Mouse (Mus musculus): ENCODE measurements at regions not wholly inside any gene's neighbourhood (a gene's known extent, or its start where the extent isn't known, plus 50 kb on each side); places are given as distances from the start of the nearest gene placed in this dataset.
"Not testable (repeated sequence)": the region's sequence is repeated elsewhere in the genome, so short reads cannot be mapped to it uniquely, and the experiment has no call there.

DNA sequence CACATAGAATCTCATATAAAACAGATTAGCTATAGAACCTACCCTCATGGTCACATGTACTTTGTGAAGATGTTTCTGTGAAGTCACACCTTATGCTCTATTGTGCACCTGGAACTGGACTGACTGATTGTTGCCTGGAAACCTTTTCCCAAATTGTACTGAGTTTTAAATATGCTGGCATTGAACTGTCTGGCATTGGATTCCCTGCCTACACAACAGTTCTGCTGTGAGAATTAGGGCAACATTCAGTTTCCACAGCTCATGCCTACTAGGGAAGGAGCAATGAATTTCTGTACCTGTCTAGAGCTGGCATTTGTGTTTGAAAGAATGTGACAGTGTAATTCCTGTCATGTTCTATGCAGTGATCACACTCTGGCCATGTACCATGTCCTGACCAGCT is 60.4 kb upstream of the Poc5 start:
- DNase-seq (ENCODE audit: inconsistent age in 2 of 2, low spot score in 1 of 2) = no peak

DNA sequence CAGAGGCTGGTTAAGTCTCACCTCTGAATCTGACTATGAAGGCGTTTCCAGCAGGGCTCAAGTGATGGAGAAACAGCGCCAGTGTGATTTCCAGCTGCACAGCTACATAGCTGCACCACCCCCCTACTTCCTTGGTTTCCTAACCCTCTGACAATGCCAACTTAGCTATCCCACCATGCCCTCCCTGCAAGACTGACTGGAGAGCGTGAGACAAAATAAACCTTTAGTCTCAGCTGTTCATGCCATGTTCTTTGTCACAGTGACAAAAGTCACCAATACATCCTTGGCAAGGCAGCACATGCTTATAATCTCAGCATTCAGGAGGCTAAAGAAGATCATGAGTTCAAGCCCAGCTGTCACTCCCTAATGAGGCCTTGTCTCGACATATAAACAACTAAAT is 63.5 kb upstream of the Poc5 start:
- DNase-seq (ENCODE audit: inconsistent age in 2 of 2, low spot score in 1 of 2) = no peak

DNA sequence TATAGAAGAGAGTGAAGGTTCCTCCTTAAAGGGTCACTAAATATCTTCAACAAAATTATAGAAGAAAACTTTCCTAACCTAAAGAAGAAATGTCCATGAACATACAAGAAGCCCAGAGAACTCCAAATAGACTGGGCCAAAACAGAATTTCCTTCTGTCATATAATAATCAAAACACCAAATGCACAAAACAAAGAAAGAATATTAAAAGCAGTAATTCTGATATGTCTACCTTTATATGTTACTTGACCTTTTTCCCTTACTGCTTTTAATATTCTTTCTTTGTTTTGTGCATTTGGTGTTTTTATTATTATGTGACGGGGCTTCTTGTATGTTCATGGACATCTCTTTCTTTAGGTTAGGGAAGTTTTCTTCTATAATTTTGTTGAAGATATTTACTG is 70.9 kb upstream of the Poc5 start:
- DNase-seq (ENCODE audit: inconsistent age in 2 of 2, low spot score in 1 of 2) = not testable (repeated sequence)

DNA sequence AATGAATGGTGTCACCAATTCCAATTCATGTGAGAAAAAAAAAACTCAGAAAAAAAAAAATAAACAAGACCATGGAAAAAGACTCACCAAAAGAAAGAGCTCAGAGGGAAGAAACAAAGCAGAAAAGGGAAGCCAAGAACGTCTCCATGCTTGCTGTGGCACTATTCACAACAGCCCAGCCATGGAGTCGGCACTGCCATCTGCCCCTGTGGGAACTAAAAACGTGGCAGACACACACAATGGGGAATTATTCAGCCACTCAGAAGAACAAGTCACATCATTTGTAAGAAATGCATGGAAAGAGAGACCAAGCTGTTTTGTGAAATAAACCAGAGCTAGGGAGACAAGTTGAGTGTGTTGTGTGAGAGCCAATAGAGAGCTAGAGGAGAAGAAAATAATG is 74.9 kb upstream of the Poc5 start:
- DNase-seq (ENCODE audit: inconsistent age in 2 of 2, low spot score in 1 of 2) = no peak

DNA sequence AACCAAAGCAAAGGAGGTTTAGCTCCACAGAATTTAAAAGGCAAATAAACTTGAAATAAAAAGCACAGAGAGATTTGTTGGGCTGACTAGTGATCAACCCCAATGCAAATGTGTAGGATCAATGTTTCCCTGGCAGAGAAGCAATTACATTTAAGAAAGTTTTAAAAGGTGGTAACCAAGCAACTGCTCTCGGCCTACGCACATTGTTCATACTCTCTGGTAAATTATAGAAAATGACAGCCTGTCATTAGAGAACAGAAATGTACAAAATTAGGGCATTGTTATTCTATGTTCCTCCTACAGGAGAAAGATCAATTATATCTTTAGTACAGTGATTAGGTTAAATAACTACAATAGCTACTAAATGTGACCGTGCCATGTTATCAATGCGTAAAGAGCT is 85.6 kb upstream of the Poc5 start:
- DNase-seq (ENCODE audit: inconsistent age in 2 of 2, low spot score in 1 of 2) = no peak

DNA sequence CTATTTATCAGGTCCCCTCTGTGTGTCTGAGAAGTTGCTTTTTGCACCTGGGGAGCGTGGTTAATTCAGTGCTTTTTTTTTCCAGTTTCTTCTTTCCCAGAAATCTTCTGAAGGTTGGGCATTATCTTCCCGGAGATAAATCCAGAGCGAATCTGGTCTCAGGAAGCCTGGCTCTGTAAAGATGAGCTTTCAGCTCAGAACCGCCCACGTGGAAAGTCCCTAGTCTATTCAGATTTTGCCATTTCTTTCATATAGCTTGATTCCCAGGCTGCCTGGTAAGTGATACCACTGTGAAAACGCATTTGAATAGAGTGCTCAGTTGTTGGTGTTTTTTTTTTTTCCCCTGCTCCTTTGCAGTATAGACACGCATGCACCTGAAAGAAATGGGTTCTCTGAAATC is 100.3 kb upstream of the Poc5 start:
- no peak for DNase-seq (ENCODE audit: inconsistent age in 2 of 2, low spot score in 1 of 2)

DNA sequence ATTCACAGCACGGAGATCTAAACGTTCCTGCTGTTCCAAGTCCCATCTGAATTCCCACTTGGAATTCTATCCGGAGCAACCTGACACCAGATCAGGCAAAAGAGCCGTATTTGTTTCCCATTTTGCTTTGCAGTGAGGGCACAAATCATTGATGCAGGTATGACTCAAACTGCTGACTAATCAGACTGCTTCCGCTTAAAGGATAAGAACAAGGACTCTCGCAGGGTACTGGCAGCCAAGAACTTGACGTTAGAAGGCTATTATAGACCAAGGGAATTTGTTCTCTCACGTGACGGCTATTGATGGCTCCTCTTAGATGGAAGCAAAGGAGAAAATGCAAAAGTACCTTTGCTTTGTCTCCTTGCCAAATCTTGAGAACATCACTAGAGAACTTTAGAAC is 118.1 kb upstream of the Poc5 start:
- peak; percentile 36 to 83 for DNase-seq (ENCODE audit: inconsistent age in 2 of 2, low spot score in 1 of 2)

DNA sequence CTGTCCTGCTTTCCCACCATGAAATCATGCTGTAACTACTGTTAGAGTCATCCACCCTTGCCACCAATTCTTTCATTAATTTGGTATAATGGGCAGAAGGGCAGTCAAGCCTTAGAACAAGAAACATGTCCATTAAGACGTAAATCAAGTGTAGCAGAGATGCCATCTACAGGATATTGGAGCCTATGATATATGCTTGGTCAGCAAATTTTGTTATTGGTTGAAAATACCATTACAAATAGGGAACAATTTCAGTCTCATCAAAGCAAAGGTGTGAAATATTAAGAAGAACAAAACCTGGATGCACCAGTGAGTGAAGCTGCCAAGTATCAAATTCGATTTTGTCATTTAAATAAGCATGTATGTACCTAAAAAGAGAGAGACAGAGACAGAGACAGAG is 123.6 kb upstream of the Sv2c start:
- DNase-seq (ENCODE audit: inconsistent age in 2 of 2, low spot score in 1 of 2) = no peak

DNA sequence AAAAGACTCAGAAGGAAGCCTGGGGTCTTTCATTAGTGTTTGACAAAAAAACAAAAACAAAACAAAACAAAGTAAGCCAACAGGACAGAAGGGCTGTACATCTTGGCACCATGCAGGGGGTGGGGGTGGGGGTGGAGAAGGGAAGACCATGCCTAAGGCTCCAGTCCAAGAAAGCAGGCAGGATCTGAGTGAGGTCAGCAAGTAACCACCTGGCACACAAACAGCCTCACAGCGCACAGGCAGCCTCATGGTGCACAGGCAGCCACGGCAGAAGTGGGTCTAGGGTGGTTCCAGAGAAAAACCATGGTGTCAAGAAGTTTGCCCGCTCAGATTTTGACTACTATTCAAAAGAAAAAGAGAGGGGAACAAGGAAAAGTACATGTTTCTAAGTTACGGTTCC is 122.0 kb upstream of the Sv2c start:
- DNase-seq (ENCODE audit: inconsistent age in 2 of 2, low spot score in 1 of 2) = no peak

DNA sequence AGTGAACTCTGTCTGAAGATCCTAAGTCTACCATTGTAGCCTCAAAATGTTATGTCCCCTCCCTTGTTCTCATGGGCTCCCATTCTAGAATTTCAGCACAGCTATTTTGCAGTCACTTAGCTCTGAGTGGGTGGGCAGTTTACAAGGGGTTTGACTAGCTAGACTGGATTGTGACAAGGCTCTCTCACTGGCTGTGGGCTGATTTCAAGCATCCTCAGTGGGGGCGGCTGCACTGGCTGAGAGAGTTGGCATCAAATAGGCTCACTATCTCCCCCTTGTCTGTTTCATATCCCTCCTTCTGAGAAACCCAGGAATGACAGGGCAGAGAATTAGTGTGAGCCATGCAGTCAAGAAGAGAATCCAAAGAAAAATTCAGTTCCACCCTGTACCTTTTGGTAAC is 88.4 kb upstream of the Sv2c start:
- no peak for DNase-seq (ENCODE audit: inconsistent age in 2 of 2, low spot score in 1 of 2)

DNA sequence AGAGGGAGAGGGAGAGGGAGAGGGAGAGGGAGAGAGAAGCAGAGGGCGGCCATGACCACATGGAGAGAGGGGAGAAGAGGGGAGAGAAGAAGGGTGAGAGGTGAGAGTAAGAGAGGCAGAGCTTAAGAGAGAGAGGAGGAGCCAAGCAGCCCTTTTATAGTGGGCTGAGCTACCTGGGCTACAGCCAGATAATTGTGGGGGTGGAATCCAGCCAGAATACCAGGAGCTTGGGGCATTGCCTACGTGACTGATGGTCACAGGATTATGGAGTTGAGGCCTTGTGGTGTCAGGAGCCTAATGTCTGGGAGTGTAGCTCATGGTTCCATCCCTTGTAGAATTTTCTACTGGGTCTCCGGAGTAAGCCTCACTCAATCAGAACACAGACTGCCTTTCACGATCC is 83.1 kb upstream of the Sv2c start:
- no peak for DNase-seq (ENCODE audit: inconsistent age in 2 of 2, low spot score in 1 of 2)

DNA sequence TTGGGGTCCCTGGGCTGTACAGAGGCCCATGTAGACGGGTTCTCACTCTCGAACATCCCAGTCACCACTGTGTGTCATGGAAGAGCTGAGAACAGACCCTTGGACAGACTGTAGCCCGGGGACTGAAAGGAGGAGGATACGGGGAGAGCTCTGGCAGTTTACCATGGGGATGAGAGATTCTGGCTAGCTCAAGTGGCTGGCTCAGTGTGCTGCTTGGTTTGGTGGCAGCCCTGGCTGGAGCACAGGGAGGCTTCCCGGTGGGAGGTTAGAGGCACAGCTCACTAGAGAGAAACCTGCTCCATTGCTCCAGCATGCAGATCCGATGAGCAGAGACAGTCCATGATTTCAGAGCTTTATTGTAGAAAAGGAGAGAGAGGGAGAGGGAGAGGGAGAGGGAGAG is 82.7 kb upstream of the Sv2c start:
- no peak for DNase-seq (ENCODE audit: inconsistent age in 2 of 2, low spot score in 1 of 2)

DNA sequence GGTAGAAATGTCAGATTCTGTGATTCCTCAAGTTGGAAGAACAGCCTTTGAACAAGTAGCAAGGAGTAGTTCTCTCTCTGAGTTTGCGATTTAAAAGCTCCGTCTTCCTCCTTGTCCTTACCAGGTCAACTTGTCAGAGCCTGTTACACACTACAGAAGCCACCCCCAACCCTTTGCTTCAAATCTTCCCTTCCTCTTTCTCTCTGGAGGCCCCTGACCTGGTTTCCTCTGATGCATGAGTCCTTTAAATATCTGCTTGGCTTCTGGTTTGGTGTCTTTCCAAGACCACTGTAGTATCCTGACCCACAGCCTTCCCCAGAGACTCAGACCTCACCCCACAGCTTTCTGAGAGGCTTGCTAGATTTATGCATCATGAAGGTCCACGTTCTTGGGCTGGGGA is 73.7 kb upstream of the Sv2c start:
- no peak for DNase-seq (ENCODE audit: inconsistent age in 2 of 2, low spot score in 1 of 2)

DNA sequence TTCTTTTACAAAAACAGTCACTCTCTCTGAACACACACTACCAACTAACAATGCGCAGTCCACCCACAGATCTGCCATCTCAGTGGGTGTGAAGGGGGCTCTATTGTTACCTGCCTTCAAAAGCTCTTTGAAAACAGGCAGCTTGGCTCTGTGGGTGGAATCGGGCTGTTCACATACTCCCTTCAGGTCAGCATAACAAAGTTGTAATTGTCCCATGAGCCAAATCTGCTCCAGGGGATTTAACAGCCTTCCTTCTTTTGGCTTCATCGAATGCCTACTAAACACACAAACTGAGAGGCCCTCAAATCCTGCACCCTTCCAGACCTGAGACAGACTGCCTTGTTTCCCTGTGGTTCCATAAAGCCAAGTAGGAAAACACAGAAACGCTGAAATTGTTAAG is 56.2 kb upstream of the Sv2c start:
- no peak for DNase-seq (ENCODE audit: inconsistent age in 2 of 2, low spot score in 1 of 2)

Data from adrenal gland, adult (tissue).